Mouse (Mus musculus): ENCODE measurements around the gene Efnb2. TPM values are rescaled to one million over a fixed set of nuclear protein-coding genes. Genes with fewer than 3 reads are reported as not detected.

Efnb2 gene
- polyA plus RNA-seq, 1 experiment from 2014 or later = 8.7 TPM

DNA sequence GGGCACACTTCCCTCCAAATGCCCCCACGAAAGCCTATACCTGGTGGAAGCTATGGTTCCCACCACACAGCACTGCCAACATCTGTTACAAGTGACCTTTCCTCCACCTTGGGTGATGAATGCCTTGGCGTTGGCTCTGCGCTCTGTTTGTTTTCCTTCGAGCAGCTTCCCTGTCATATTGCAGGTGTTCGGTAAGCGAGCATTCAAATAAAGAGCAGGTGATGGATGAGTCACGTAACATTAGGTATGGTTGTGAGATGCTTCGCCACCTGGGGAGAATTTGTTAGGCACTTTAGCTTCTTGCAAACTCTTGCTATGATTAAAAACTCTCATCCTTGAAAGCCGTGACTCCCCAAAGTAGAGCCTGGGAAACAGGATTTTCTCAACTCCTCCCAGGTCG is 91.8 kb downstream of the Efnb2 start:
- 61% methylated on average over 10 of the region's 10 CpGs for WGBS
- H3K4me1 ChIP-seq (ENCODE audit: control insufficient read depth, insufficient read depth, low read length) = 0 out of 2 replicates have a peak, but pooled peaks cover 2% of the 10 kb centered on the region
- no peaks in the 10 kb centered on the region for H3K36me3 ChIP-seq (ENCODE audit: control insufficient read depth, insufficient read depth, low read length)
- H3K27me3 ChIP-seq (ENCODE audit: control insufficient read depth, insufficient read depth, low read length) = no peaks in the 10 kb centered on the region
- no peak overlapping the region for H3K9ac ChIP-seq (ENCODE audit: low read length)
- ATAC-seq (ENCODE audit: insufficient read depth, low FRiP score) = no peak; the same call in 1 of the 2 replicates
- H3K27ac ChIP-seq (ENCODE audit: low read length) = no peak overlapping the region; the same call in 1 of the 2 replicates
- H3K4me3 ChIP-seq (replicated peaks; ENCODE audit: low read length) = no peak overlapping the region
- no peaks in the 10 kb centered on the region for H3K9me3 ChIP-seq (replicated peaks; ENCODE audit: control insufficient read depth, low read length)
- H3K4me2 ChIP-seq (ENCODE audit: low read depth, low read length) = no peak overlapping the region

- H3K27ac ChIP-seq (ENCODE audit: low read length) = no peak overlapping the region
- no peaks in the 10 kb centered on the region for H3K27me3 ChIP-seq (ENCODE audit: control insufficient read depth, insufficient read depth, low read length)
- no peak overlapping the region for H3K4me2 ChIP-seq (ENCODE audit: low read depth, low read length)
- WGBS = 74% methylated on average over 9 of the region's 9 CpGs
- ATAC-seq (ENCODE audit: insufficient read depth, low FRiP score) = no peak
- no peaks in the 10 kb centered on the region for H3K9me3 ChIP-seq (replicated peaks; ENCODE audit: control insufficient read depth, low read length)
- 0 out of 2 replicates have a peak, but pooled peaks cover 2% of the 10 kb centered on the region for H3K4me1 ChIP-seq (ENCODE audit: control insufficient read depth, insufficient read depth, low read length)
- H3K9ac ChIP-seq (ENCODE audit: low read length) = no peak overlapping the region
- H3K36me3 ChIP-seq (ENCODE audit: control insufficient read depth, insufficient read depth, low read length) = no peaks in the 10 kb centered on the region
- no peak overlapping the region for H3K4me3 ChIP-seq (replicated peaks; ENCODE audit: low read length)
These were observed 92.7 kb downstream of the Efnb2 start for GRCm38 (mm10) chr8:8568215-8568773.

Small RNA genes lying within 50 kb of the gene (microRNA-seq; reads per million reads assigned to microRNA genes)
- gene Mir7654 = 4.5 reads per million, percentile 24 among the genes with 10 or more reads in this experiment

Other genes with a start within 250 kb of the Efnb2 start
- 94.6 and 100 TPM in 2 replicates for gene Arglu1, start 29.3 kb upstream of the Efnb2 start, polyA plus RNA-seq (2015; fragmentation: Nextera tagmentation; extraction: Ambion mirVana)

Data from stomach, embryonic 16.5 days (tissue).